Mouse (Mus musculus): ENCODE results near the gene Tbk1. TPM values are rescaled to one million over a fixed set of nuclear protein-coding genes. Genes with fewer than 3 reads are reported as not detected.

Tbk1 gene
- total RNA-seq, 2 experiments from 2014 or later: 40.2 to 42.6 TPM

DNA sequence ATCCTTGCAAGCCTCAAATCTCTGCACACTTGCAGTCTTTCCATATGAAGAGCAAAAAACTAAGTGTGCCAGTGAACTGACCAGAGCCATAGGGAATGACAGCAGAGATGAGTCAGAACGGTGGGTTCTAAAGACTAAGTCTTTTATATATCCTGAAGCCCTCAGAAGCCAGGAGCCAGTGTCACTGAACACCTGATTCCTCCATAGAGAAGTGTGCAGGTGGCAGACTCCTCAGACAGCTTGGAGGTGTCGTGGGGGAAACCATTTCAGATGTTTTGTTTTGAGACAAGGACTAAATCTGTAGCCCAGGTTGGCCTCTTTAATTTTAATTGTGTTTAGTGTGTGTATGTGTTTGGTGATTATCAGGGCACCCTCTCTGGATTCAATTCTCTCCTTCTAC is 87.5 kb downstream of the Tbk1 start:
- DNase-seq: no peak

DNA sequence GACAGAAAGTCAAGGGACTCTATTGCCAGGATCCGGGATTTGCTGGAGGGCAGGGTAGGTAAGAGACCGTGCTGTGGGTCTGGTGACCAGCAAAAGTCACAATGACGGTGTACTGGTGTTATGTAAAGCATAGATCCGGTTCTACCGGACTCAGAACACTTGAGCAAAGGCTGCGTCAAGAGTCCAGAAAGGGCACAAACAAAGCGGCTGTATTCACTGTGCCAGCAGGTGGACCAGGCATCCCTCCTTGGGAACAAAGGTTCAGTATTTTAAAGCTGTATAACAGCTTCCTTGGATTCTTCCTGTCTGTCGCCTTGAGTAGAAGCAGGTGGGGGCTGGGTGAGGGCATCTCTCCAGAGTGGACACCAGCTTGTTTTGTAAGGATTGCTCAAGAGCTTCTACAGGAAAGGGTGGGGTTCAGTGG is 88.1 kb downstream of the Tbk1 start:
- peak; percentile 27 to 65 for DNase-seq

DNA sequence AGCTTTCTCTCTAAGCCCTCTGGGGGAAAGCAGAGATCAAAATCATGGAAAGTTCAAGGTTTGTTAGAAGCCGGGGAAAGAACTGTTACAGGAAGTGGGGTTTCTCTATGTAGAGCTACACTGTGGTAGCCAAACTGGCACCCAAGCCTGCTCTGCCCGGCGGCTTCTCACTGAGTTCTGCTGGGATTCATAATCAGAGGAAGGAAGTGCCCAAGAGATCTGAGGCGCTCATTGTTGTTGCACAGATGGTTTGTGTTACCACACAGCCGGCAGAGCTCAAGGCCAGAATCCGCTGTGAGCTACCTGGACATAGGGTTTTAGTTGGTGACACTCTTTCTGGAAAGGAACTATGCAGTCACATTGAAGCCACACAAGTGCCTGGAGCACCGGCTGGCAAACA is 88.6 kb downstream of the Tbk1 start:
- no peak for DNase-seq

DNA sequence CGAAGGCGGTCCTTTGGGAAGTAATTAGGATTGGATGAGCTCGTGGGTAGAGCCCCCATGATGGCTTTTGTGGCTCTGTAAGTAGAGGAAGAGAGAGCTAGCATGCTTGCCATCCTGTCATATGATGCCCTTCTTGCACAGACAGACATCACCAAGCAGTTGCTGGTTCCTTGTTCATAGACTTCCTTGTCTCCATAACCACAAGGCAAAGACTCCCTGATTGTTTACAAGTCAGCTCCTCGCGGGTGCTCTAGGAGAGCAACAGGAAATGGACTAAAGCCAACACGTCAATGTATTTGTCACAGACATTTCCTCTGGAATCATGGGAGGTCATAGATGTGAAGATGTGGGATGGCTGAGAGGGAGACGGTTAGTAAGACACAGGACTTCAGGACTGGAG is 90.0 kb downstream of the Tbk1 start:
- no peak for DNase-seq

Small RNA genes lying within 50 kb of the gene (microRNA-seq; reads per million reads assigned to microRNA genes)
- gene Gm24330: not detected

Other genes with a start within 250 kb of the Tbk1 start
- gene Tbc1d30, start 235.5 kb downstream of the Tbk1 start, total RNA-seq (2021): 10 to 100 TPM in 1 of 2 experiments, 1 to 10 TPM in 1; 3.1 to 10.6 TPM
- gene Gns, start 221.7 kb downstream of the Tbk1 start, total RNA-seq (2021): 100 to 1,000 TPM; 159 to 213 TPM
- gene Rassf3, start 110.4 kb downstream of the Tbk1 start, total RNA-seq (2021): 10 to 100 TPM; 37.5 to 38.2 TPM
- 100 to 1,000 TPM in 1 of 2 experiments, 10 to 100 TPM in 1; 54.1 to 104 TPM for gene Xpot, start 39.5 kb upstream of the Tbk1 start, total RNA-seq (2021)
- not detected for gene D930020B18Rik, start 54.8 kb upstream of the Tbk1 start, total RNA-seq (2021)
- gene BC048403, start 153.2 kb upstream of the Tbk1 start, total RNA-seq (2021): 10 to 100 TPM in 1 of 2 experiments, 1 to 10 TPM in 1; 9.0 to 13.3 TPM